Mouse (Mus musculus) spleen, adult 2 months (tissue): Measurements from ENCODE around the gene Pfdn6.

ENCODE experiments used
- CTCF ChIP-seq: fragments of 200-500 bp; IDR thresholded peaks from 2 replicates; pipeline ENCODE4 v1.5.1; 2011; ENCODE audit warnings: mild to moderate bottlenecking, inconsistent platforms; ENCODE audit not compliant: insufficient read depth, insufficient read length, insufficient replicate concordance; ENCODE audit errors: extremely low read depth
- POLR2A ChIP-seq: fragments of 200-500 bp; IDR thresholded peaks from 2 replicates; pipeline ENCODE4 v1.6.1; 2011; ENCODE audit warnings: low read depth, low read length, inconsistent platforms

GRCm38 (mm10) chr17:33920282-33921097 is 19.7 kb downstream of the Pfdn6 start:
- TF ChIP-seq POLR2A: no peak
- peak; percentile 91 for TF ChIP-seq CTCF
